Mouse (Mus musculus) monocyte, adult 5-6 weeks (primary cell): ENCODE results near the gene Fancc. TPM values are rescaled to one million over a fixed set of nuclear protein-coding genes. Genes with fewer than 3 reads are reported as not detected.

ENCODE experiments used
- ATAC-seq: fragments of 153-309, 156-312 bp; replicated peaks from 2 replicates; pipeline ENCODE4 v1.8.0; 2017; ENCODE audit warnings: mild to moderate bottlenecking; ENCODE audit not compliant: low TSS enrichment, insufficient number of reproducible peaks, severe bottlenecking, poor library complexity, low FRiP score
- total RNA-seq: library from RNA; stranded (forward); fragments of 200-1000, 200-491, 200-594 nt; gene quantifications from 3 replicates; pipeline ENCODE4 v1.2.3, GENCODE M21; 2017

The Fancc gene
- total RNA-seq, 1 experiment from 2014 or later = 5.9 TPM

- no peak for ATAC-seq
Measured at GRCm38 (mm10) chr13:63244425-63244824, 252.7 kb downstream of the Fancc start.

- no peak for ATAC-seq
Measured at GRCm38 (mm10) chr13:63243586-63243985, 253.5 kb downstream of the Fancc start.

- no peak for ATAC-seq
Measured at GRCm38 (mm10) chr13:63242401-63243192, 254.5 kb downstream of the Fancc start.

- ATAC-seq = no peak
Measured at GRCm38 (mm10) chr13:63241665-63242064, 255.4 kb downstream of the Fancc start.

GRCm38 (mm10) chr13:63240835-63241234 is 256.2 kb downstream of the Fancc start:
- no peak for ATAC-seq

DNA sequence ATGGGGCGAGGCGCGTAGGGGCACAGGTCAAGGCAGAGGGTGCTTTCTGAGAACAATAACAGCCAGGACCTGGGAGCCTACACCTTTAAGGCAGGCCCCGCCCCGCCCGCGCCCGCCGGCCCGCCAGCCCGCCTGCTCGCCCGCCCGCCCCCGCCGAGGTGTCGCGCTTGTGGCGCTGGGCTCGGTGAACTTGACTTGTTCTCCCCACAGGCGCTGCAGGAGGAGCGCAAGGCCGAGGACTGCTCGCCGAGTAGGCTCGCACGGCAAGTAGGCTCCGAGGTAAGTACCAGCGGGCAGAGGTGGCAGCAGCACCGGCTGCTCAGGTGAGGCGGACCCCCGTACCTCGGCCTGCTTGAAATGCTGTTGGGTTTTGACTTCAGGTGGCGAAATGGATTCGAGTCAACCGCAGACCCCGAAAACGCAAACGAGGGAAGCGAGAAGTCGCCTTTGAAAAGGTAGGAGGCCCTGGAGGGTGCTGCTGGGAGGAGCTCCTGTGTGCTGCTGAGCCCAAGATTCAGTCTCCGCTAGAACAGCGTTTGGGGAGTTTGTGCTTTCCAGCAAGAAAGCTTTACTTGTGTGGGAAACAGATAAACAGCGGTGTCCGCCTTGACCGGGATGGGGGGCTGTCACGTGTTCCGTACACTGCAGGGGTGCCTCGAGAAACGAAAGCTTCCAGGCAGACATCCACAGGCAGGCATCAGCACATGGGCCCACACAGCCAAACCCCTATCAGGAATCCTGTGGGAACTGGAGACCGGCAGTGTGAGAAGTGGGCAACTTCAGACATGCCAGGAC is 257.0 kb downstream of the Fancc start:
- ATAC-seq = peak; percentile 33; the same call in 1 of the 2 replicates

GRCm38 (mm10) chr13:63239301-63239804 is 257.7 kb downstream of the Fancc start:
- 0 out of 2 replicates have a peak, but pooled peaks have one; percentile 15 for ATAC-seq

GRCm38 (mm10) chr13:63238045-63238444 is 259.0 kb downstream of the Fancc start:
- no peak for ATAC-seq

GRCm38 (mm10) chr13:63236159-63236893 is 260.8 kb downstream of the Fancc start:
- no peak for ATAC-seq

GRCm38 (mm10) chr13:63235551-63235950 is 261.5 kb downstream of the Fancc start:
- ATAC-seq = no peak

Other genes with a start within 250 kb of the Fancc start
- gene Ptch1, start 76.3 kb upstream of the Fancc start, total RNA-seq = 1.2 to 9.9 TPM (median 2.8 TPM) in 3 replicates